Mouse (Mus musculus) adrenal gland, postnatal 4 days (tissue): Measurements from ENCODE around the gene Mark2. TPM values are rescaled to one million over a fixed set of nuclear protein-coding genes. Genes with fewer than 3 reads are reported as not detected.
A peak's percentile ranks its signal among the peaks of the same experiment; 100 is the strongest.
"Not testable (repeated sequence)": the region's sequence is repeated elsewhere in the genome, so short reads cannot be mapped to it uniquely, and the experiment has no call there.

Source experiments
- DNase-seq, 2 experiments: peaks; one replicate each; pipeline ENCODE4 v3.0.0; 2021 to 2022; ENCODE audit warnings: low spot score in 2 of 2, mixed read lengths in 2 of 2
- long read RNA-seq, 2 experiments: library from polyadenylated mRNA; stranded (forward); transcript quantifications; one replicate each; pipeline ENCODE4 v2.0.0; 2021
- total RNA-seq, 2 experiments: library from RNA; stranded (reverse); gene quantifications; 2 replicates each; pipeline ENCODE4 v1.2.3; 2021

Mark2 gene
- 10 to 100 TPM; 74.7 to 81.2 TPM for total RNA-seq
- long read RNA-seq, experiment 1, full-length matches to known transcripts: 40 of 60 reads
- long read RNA-seq, experiment 1, partial matches to known transcripts: 3 of 60 reads
- long read RNA-seq, experiment 1, other reads (novel, unspliced or antisense): 17 of 60 reads
- long read RNA-seq, experiment 2, full-length matches to known transcripts: 57 of 89 reads
- long read RNA-seq, experiment 2, partial matches to known transcripts: 7 of 89 reads
- long read RNA-seq, experiment 2, other reads (novel, unspliced or antisense): 25 of 89 reads

DNA sequence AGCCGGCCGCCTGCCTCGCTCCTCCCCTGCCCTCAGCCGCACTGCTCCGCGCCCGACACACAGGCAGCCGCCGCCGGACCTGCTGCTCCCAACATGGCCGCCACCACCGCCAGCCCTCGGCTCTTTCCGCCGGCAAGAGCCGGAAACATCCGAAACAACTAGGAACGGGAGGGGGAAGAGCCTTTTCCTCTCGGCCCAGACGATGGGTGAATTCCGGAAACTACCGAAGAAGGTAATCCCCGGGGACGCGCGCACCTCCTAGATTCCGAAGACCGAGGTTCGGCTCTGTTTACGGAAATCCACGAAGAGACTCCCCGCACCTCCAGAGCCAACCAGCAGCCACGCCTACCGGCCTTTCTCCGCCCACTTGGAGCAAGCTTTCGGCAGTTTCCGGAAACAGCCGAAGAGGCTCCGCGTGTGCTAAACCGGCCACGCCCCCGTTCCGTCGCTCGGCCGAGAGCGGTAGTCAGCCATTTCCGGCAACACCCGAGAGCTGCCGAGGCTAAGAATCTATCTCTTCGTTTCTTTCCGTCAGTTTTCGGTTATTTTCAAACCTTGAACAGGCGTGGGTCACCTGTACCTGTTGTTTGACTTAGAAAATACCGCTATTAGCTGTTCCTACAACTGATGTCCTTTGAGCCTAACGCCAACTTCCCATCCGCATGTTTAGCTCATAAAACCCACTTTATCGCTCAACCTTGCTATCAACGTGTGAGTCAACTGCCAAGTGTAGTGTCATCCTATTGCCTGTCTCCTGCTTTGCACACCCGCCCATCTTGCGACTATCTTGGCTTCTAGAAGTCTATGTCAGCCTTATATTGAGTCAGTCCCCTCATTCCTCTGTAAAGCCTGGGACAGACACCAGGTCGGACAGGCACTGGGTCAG is at the start of gene Mark2:
TSS of gene Mark2 (minus strand) at position 349 of the 886 bp plus-strand sequence.
- DNase-seq: peak; percentile 90 to 93

DNA sequence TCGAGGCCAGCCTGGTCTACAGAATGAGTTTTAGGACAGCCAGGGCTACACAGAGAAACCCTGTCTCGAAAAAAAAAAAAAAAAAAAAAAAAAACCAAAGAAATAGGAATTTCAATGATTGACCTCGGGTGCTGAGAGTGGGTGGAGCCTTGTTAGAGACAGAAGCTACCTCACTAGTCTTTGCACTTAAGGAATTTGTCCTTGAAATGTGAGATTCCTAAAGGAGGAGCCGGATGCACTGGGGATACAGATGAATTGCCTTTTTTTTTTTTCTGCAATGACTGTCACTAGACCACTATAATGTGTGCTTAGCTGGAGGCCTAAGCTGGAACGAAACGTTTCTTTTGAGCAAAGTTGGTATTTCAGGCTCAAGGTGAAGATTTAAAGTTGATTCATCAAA is 46.8 kb upstream of the Mark2 start:
- no peak for DNase-seq

DNA sequence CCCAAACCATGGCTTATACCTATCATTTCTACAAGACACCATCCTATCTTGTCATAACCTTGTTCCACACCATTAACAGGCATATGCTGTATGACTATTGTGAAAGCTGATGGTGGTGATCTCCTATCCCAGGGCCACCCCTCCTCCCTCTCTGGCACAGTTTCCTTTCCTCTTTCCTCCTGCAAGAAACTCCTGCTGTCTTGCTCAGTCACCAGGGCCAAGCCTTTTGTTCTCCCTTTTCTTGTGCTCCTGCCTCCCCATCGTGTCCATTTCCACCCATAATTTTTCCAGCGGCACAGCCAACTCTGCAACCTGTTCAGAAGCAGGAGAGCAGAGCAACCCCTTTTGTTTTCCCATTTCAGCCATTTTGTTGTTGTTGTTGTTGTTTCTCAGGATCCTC is 44.4 kb upstream of the Mark2 start:
- DNase-seq: no peak

DNA sequence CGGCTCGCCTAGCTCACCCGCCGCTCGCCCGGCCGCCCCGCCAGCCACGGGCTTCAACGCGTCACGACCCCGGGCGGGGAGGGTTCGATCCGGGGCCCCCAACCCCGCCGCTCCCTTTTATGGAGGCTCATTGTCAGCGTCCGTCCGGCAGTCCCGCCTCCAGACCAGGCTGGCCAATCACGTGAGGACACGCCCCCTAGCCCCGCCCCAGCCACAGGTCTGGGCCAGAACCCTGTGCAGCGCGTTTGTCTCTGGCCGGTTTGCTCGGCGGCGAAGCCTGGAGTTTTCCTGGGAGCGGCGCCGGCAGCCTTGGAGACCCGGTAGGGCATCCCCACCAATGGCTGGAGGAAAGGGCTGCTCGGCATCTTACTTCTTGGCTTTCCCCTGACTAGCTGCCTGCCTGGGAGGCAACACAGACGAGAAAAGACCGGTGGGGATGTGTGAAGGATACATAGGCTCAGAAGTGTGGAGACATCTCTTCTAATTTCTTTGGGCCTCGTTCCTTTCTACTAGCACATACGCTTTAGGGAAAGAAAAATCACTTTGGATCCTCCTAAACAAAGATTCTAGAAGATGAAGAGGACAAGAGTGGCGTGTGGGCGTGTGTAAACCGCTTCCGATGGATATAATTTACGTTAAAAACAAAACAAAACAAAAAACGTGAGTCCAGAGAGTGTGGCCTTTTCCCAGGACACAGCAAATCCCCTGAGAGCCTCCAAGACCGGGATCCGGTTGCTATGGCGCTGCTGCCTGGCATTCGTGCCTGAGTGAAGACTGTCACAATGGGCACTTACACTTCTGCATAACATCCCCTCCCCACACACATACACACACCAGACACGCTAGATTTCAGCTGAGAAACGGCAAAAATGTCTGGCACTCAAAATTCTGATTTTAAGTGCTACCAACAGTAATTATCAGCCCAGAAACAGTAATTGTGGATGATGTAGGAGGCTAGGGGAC is 41.5 kb upstream of the Mark2 start, which contains the start of gene Spindoc:
TSS of gene Spindoc (minus strand) at position 92 of the 963 bp plus-strand sequence.
- peak; percentile 96 to 98 for DNase-seq

DNA sequence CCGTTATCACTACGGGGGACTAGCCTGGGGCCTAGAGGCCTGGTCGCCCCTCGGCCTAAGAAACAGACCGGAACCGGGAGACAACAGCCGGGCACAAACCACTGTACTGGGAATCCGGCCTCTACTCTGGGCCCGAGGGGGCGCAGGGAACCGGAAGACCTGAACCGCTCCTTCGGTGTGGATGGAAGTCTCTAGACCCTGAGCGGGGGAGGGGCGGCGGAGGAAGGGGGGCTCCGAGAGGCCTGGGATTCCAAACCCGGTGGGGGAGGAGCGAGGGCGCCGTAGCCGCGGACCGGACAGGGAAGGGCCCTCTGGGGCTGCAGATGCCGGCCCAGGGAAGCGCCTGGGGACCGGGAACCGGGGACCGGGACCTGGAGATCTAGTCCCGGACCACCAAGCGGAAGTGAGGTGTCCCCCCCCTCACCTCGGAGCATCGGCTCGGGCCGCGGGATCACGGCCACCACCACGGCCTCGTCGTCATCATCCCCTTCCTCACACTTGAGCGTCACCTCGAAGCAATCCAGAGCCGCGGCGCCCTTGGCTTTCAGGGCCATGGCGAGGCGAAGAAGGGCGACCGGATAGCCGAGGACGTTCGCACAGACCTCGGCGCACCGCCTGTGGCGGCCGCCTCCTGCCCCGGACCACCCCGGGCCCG is 40.7 kb upstream of the Mark2 start:
- DNase-seq: peak; percentile 39 to 46

DNA sequence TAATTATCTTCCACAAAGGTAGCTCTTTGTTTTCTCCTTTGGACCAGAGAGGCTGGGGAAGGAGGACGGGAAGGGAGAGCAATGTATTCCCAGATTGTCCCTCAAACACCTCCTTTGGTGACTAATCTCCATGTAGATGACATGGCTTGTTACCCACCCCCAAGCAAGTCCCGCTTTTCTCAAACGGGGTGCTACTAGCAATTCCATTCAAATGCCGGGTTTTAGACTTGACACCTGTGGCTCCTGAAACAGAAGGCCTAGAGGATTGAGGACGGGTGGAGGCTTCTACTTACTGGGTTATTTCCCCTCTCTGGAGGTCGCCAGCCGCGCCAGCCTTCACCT is 40.2 kb upstream of the Mark2 start:
- no peak for DNase-seq

DNA sequence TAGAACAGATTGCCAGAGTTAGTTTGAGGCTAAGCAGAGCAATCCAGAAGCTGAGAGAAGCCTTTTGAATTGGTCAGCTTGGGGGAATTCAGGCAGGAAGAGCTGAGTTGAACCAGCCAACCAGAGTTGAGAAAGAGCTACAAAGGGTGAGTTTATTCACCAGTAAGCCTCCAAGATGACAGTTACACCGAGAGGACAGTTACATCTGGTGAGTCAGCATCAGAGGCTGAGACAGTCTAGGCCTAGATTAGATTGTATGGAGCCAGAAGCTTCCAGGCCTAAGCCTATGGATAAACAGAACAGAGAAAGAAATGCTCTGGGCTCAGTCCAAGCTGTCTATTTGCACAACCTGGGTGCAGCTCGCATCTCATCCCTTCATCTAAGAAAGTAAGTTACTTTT is 36.0 kb upstream of the Mark2 start:
- no peak for DNase-seq

DNA sequence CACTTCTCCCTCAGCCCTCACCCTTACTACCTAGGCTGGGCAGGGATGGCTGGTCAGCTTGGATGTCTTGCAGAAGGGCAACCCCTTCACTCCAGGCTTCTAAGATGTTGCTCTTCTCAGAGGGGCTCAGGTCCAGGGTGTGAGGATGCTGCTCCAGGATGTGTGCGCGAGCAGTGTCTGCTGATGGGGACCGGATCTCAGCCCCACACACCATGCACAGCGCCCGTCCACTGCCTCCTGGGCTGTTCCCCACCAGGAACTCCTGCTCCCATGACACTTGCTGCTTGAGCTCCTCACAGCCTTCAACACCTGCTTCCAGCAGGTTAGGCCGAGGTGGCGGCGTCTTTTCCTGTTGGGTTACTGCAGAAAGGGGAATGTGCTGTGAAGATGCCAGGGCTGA is 32.8 kb upstream of the Mark2 start:
- no peak for DNase-seq

DNA sequence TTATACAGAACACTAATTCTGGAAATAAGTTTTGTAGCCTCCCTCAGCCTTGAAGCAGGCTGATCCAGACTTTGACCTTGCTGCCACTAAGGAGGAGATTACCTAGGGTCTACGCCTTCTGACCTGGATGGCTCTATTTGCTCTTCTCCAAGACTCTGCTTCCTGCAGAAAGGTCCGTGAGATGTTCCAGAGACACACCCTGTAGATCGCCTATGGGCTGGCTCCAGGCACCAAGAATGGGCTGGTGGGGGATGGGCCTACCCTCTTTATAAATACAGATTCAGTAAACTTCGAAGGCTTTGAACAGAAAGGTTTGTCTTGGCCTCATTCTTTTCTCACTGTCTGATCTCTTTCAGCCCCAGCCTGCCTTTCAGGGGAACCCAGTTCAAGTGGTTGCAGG is 27.8 kb upstream of the Mark2 start:
- DNase-seq: not testable (repeated sequence)

DNA sequence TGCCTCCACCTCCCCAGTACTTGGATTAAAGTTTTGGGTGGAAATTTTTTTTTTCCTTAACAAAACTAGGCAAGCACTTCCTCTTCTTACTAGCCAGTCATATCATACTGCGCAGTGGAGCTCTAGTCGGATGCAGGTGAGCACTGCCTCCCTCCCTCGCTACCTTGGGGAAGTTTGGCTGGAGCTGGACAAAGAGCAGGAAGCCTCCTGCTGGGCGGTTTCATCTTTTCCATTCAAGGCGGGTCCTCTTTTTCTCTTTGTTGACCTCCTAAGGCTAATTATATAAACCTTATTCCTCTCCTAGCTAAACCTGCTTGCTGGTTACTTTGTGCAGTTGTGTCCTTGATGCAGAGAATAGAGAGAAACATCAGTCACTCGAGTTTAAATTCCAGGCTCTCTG is 12.0 kb upstream of the Mark2 start:
- no peak for DNase-seq

DNA sequence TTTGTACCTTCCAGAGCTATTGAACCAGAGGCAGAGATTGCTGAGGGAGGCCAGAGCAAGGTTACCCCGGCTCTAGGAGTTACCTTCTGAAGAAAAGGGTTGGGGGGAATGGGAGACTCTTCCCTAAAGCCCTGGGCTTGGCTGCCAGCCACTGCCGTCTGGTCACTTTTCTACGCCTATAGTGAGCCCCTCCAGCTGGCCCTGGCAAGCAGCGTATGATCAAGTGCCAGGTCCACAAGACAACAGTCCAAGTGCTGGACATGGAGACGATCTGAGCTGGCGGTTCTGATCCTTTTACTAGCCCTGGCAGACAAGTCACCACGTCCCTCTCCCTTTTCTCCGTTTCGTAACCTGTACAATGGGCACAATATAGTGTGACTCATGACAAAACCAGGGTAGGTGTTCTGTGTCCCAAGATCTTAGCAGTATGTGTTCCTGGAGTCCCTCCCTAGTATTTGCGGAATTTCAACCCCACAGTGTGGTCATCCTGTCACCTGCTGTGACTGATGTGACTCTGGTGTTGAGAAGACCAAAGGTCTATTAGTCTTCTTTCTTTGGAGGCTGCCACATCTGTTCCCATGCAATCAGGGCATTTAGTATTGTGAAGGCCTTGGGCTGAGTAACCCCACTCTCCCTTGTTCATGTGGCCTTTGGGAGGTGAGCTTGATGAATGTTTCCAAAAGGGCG is 11.3 kb upstream of the Mark2 start:
- no peak for DNase-seq

DNA sequence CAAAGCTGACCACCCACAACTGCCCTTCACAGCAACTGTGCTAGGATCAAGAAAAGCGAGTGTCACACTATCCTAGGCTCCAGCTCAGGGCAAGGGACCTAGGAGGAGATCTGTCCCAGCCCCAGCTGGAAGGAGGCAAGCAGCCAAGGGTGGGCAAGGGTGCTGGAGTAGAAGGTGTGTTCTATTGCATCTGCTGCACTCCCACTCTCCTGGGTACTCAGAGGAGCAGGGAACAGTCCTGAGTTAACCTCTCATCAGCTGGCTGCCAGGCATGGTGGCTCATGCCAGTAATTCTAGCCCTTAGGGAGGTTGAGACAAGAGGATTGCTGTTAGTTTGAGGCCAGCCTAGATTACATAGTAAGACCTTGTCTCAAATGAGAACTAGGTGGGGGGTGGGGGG is 8.3 kb upstream of the Mark2 start:
- no peak for DNase-seq

DNA sequence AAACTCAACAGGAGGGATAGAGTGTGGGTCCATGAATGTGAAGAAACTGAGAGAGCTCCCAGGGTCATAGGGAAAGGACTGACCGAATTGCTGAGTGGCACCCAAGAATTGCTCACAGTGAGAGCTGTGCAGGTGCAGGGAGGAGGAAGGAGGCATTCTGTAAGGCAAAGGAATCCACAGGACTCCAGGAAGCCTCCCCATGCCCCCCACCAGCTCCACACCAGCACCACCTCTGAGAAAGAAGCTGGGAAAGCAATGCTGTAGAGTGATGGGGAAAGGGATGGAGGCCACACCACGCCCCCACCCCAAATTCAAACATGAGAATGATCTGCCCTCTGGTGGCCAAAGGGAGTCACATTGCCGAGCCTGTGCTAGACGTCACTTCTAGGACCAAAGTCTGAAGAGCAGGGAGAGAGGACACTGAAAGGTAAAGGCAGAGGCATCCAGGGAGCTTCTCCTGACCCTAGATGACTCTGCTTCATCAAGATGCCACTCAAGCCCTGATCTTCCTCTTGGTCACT is 3.6 kb upstream of the Mark2 start:
- no peak for DNase-seq

DNA sequence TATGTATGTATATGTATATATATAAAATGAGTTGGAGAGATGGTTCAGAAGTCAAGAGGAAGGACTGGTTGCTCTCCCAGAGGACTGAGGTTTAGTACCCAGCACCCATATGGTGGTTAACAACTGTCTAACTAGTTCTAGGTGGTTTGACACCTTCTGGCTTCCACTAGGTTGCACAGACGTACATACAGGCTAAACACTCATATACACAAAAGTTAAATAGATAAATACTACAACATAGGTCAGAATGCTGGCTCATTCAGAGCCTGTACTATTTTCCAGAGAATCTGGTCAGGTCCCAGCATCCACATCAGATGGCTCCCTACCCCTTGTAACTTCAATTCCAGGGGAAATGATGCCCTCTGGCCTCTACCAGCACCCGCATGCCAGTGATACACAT is 986 bp upstream of the Mark2 start:
- no peak for DNase-seq

DNA sequence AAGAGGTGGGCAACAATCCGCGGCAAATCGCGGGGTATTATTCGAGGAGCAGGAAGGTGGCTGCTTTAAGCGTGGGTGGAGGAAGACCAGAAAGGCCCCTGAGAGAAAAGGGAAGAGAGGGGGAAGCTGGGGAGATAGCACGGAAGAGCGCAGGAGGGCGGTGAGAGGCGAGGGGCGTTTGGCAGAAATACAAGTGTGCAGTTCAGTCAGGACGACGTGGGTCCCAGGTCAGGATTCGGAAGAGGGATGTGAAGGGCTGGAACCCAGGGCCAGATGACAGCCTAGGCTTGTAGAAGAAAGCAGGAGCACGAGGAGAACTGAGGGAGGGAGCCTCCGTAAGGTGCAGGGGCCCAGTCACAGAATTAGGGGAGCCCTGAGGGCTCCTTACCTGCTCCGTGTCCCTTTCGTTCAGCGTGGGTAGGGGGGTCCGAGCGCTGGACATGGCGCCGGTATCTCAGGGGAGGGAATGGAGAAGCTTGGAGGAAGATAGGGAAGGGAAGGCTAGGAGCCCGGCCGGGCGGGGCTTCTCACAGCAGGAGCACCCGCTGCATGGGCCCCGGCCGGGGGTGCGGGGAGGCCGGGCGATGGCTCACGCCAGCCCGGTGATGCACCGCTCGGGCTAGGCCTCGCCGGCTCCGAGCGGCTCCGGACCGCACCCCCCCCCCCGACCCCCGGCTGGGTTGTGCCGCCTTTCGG is 732 bp downstream of the Mark2 start:
- no peak for DNase-seq

DNA sequence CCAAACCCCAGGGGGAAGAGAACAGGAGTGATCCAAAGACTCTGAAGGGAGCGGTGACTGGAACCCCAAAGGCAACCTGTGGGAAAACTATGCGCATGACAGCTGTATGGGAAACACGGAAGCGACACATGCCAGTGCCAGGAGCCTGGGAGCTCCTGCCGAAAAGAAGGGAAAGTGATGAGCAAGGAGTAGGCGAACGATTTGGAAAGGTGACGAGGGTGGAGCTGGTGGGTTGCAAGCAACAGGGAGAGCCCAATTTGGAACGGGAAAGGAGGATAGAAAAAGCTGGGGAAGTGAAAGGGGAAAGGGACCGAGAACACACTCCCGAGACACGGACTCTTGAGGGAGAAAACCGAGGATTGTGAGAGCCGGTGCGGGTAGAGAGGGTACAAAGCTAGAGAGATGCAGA is 1.3 kb downstream of the Mark2 start:
- no peak for DNase-seq

DNA sequence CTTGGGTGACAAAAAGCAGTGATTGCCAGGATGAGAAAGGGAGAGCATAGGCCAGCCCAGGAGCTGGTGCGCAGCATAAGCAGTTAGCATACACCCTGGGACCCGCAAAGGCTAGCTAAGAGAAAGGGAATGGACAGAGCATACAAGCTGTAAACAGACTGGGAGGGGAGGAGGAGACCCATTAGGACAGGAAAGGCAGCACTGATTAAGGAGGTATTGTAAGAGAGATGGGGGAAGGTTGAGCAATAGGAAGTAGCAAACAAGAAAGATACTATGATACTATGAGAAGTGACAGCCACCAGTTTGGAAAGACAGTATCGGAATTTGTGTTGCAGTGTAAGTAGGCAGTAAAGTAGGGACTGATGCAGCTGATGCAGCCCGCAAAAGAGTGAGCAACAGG is 1.8 kb downstream of the Mark2 start:
- no peak for DNase-seq

DNA sequence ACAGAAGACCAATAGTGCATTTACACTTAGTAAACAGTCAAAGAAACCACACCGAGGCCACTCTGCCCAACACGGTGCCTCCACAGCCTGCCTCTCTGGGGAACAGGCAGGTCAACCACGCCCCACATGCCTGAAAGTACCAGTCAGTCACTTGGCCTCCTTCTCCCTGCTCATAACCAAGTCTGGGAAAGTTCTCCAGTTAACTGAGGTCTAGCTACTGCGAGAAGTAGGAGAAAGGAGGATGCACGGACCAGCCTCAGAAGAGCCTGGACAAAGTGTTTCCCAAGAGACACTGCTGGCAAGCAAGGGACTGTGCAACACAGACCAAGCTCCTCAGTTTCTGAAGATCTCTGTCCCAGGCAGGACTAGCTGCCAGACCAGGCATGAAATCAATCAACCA is 2.6 kb downstream of the Mark2 start:
- DNase-seq: no peak

DNA sequence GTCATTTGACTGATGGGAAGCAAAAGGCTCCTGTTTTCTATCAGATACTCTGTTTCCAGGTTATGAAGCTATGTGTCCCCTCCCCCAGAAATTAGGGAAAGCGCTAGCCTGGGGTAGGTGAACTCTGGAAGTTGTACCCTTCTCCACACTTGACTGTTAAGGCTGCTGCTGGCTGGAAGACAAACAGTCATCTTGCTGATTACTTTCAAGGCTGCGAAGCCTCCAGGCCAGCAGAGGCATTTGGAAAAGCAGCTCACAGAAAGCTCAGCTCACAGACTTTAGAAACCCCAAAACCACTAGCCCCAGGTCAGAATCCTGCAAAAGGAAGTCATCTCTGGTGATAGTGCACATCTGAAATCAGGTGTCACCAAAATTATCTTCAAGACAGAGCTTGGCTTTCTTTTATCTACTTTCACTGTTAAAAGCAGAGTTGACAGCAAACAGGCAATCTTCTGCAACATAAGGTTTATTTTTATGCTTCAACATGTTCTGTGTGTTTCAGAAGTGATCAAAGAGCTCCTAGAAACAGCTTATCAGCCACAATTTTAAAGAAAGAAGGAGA is 3.8 kb downstream of the Mark2 start:
- no peak for DNase-seq
